Mouse (Mus musculus): Measurements from ENCODE around the gene Irx6.

The Irx6 gene

DNA sequence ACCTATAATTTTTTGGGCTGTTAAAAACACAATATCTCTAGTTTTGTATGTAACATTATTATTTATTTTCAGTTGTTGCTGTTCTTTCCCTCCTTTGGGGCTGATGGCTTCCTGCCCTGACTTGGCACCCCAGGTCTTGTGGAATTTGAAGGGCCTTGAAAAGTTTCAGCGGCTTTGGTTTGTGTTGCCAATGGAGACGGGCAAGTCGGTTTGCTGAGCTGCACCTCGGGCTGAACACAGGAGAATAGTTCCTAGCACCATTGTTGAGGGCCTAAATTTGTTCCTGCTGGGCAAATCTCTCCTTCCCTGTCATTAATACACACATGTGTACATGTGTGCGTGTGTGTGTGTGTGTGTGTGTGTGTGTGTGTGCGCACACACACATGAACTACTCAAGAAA is 49.2 kb downstream of the Irx6 start:
- DNase-seq: no peak

DNA sequence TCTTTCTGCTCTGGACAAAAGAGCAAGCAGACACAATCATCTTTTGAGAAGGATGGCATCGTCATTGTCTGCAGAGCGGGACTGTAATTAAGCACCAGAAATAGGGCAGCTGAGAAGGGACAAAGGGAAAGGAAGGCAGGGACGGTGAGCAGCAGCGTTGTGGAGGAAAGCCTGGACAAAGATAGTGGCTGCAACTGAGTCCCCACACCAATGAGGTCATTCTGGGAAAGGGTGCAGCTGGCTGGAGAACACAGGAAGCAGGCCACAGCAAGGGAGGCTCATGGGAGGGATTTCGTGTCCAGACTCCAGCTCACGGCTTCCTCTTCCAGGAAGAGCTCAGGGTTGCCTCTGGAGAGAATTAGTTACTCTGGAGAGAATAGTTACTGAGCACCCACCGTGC is 49.9 kb downstream of the Irx6 start:
- no peak for DNase-seq

DNA sequence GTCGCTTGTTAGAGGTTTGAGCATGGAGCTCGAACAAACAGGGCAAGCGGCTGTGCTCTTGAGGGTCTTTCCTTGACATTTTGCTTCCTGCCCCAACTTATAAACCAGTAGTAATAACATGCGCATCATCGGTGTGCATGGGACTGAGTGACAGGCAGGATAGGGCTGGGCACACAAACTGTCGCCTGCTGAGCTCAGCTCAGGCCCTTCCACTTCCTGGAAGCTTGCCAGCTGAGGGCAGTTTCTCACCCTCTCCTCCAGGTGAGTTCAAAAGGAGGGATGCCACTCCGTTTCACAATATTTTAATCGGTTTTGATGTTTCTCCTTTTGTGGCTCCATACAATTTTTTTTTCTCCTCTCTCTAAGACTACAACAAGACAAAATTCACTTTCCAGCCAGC is 50.3 kb downstream of the Irx6 start:
- no peak for DNase-seq
